Mouse (Mus musculus): ENCODE results near the gene Chst14. TPM values are rescaled to one million over a fixed set of nuclear protein-coding genes. Genes with fewer than 3 reads are reported as not detected.
A peak's percentile ranks its signal among the peaks of the same experiment; 100 is the strongest.

The Chst14 gene
- polyA plus RNA-seq, 1 experiment from 2014 or later: 8.7 TPM

- Histone ChIP-seq H3K4me3 (replicated peaks; ENCODE audit: low read length) (peak overlapping the region; percentile 90), H3K9me3 (ENCODE audit: control insufficient read depth, low read length) (no peaks in the 10 kb centered on the region), H3K27me3 (ENCODE audit: control insufficient read depth, insufficient read depth, low read length) (peaks cover 34% of the 10 kb centered on the region), H3K36me3 (replicated peaks; ENCODE audit: control insufficient read depth, insufficient read depth) (no peaks in the 10 kb centered on the region), H3K4me1 (replicated peaks; ENCODE audit: control insufficient read depth, insufficient read depth, low read length) (peaks cover 49% of the 10 kb centered on the region), H3K9ac (peak overlapping the region; percentile 86), H3K4me2 (replicated peaks) (peak overlapping the region; percentile 96), H3K27ac (peak overlapping the region; percentile 89)
- under 1% methylated on average over 86 of the region's 106 CpGs for WGBS
- ATAC-seq (ENCODE audit: low FRiP score) (peak; percentile 16; the same call in 1 of the 2 replicates), DNase-seq (ENCODE audit: low spot score) (no peak)
Measured at GRCm38 (mm10) chr2:118902051-118903025, 24.0 kb upstream of the Chst14 start.

DNA sequence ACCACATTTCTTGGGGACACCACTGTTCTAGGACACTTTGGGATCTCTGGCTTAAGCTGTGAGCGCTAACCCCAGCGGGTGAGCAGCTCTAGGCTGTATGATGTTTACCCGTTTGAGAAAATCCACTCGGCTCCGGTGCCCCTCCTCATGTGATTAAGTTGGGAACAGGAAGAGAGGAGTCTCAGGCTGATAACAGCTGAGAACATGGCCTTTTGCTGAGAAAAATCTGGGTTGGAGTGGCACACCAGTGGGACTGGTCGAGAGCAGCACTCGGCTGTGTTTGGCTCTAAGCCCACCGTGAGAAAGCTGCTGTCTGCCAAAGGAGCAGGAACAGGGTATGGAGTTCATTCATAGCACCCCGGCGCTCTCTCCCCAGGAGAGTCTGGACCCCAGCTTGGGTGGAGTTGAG lies 23.0 kb upstream of the Chst14 start:
- H3K27me3 ChIP-seq (ENCODE audit: control insufficient read depth, insufficient read depth, low read length): peaks cover 24% of the 10 kb centered on the region
- no peak for DNase-seq (ENCODE audit: low spot score)
- 10% methylated on average over 10 of the region's 10 CpGs for WGBS
- H3K4me1 ChIP-seq (replicated peaks; ENCODE audit: control insufficient read depth, insufficient read depth, low read length): peaks cover 41% of the 10 kb centered on the region
- H3K27ac ChIP-seq: no peak overlapping the region
- peak overlapping the region; percentile 96 for H3K4me2 ChIP-seq (replicated peaks)
- no peak for ATAC-seq (ENCODE audit: low FRiP score)
- H3K9ac ChIP-seq: peak overlapping the region; percentile 86
- no peaks in the 10 kb centered on the region for H3K9me3 ChIP-seq (ENCODE audit: control insufficient read depth, low read length)
- no peaks in the 10 kb centered on the region for H3K36me3 ChIP-seq (replicated peaks; ENCODE audit: control insufficient read depth, insufficient read depth)
- H3K4me3 ChIP-seq (replicated peaks; ENCODE audit: low read length): peak overlapping the region; percentile 90

DNA sequence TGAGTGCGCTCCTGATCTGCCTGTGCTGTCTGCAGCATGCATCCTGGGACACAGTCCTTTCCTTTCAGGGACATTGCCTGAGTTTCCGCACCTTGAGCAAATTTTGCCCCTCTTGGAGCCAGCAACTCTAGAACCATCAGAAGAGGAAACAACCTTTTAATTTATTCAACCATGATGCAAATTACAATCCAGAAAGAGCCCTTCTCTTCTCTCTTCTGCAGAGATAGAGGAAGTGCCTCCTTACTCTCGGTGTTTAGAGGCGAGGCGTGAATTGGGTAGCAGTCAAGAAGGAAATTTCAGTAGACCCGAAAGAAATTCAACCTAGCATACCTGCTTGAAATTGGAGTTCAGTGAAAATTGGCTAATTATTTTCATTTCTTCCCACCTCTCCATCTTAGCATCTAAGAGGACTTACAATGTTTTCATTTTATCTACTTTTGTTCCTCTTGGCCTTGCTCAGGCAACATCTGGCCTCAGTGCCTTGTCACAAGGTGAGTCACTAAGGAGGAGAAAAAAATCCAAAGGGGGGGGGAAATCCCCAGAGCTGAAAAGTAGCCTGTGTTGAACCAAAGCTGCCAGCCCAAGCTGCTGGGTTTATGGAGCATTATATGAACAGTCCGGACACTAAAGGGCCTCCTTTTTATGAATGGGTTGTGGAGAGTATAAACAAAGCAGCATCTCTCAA lies 20.7 kb upstream of the Chst14 start:
- 85% methylated on average over 7 of the region's 7 CpGs for WGBS
- no peak overlapping the region for H3K9ac ChIP-seq
- H3K4me2 ChIP-seq (replicated peaks): no peak overlapping the region
- H3K4me1 ChIP-seq (replicated peaks; ENCODE audit: control insufficient read depth, insufficient read depth, low read length): peaks cover 35% of the 10 kb centered on the region
- ATAC-seq (ENCODE audit: low FRiP score): no peak
- no peak overlapping the region for H3K4me3 ChIP-seq (replicated peaks; ENCODE audit: low read length)
- no peak overlapping the region for H3K27ac ChIP-seq
- H3K9me3 ChIP-seq (ENCODE audit: control insufficient read depth, low read length): no peaks in the 10 kb centered on the region
- peaks cover 2% of the 10 kb centered on the region; the same call in 1 of the 2 replicates for H3K27me3 ChIP-seq (ENCODE audit: control insufficient read depth, insufficient read depth, low read length)
- no peak for DNase-seq (ENCODE audit: low spot score)
- no peaks in the 10 kb centered on the region for H3K36me3 ChIP-seq (replicated peaks; ENCODE audit: control insufficient read depth, insufficient read depth)

- peaks cover 32% of the 10 kb centered on the region for H3K4me1 ChIP-seq (replicated peaks; ENCODE audit: control insufficient read depth, insufficient read depth, low read length)
- no peaks in the 10 kb centered on the region for H3K9me3 ChIP-seq (ENCODE audit: control insufficient read depth, low read length)
- H3K36me3 ChIP-seq (replicated peaks; ENCODE audit: control insufficient read depth, insufficient read depth): no peaks in the 10 kb centered on the region
- no peak overlapping the region for H3K27ac ChIP-seq
- no peak overlapping the region for H3K4me3 ChIP-seq (replicated peaks; ENCODE audit: low read length)
- H3K9ac ChIP-seq: no peak overlapping the region
- H3K27me3 ChIP-seq (ENCODE audit: control insufficient read depth, insufficient read depth, low read length): no peaks in the 10 kb centered on the region
- DNase-seq (ENCODE audit: low spot score) (no peak), ATAC-seq (ENCODE audit: low FRiP score) (no peak)
- H3K4me2 ChIP-seq (replicated peaks): no peak overlapping the region
- 76% methylated on average over 5 of the region's 5 CpGs for WGBS
Measured at GRCm38 (mm10) chr2:118906118-118906492, 20.2 kb upstream of the Chst14 start.

DNA sequence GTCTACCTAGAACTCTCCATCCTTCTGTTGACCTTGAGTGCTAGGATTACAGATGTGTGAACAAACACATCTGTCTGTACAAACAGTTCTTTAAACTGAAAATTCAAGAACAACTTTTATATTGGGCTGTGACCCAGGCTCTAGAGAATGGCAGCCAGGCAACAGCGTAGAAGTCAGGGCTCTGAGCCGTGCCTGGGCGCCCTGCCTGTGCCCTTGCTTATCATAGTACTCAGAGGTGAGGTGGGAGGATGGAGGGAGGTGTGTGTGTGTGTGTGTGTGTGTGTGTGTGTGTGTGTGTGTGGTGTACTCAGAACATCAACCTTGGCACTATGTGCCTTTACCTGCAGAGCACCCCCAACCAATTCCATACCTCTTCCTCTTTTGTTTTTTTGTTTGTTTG lies 18.5 kb upstream of the Chst14 start:
- H3K4me3 ChIP-seq (replicated peaks; ENCODE audit: low read length): no peak overlapping the region
- 92% methylated on average over 3 of the region's 3 CpGs for WGBS
- ATAC-seq (ENCODE audit: low FRiP score): no peak
- no peaks in the 10 kb centered on the region for H3K27me3 ChIP-seq (ENCODE audit: control insufficient read depth, insufficient read depth, low read length)
- no peaks in the 10 kb centered on the region for H3K9me3 ChIP-seq (ENCODE audit: control insufficient read depth, low read length)
- H3K4me1 ChIP-seq (replicated peaks; ENCODE audit: control insufficient read depth, insufficient read depth, low read length): peaks cover 36% of the 10 kb centered on the region
- H3K36me3 ChIP-seq (replicated peaks; ENCODE audit: control insufficient read depth, insufficient read depth): no peaks in the 10 kb centered on the region
- no peak for DNase-seq (ENCODE audit: low spot score)
- no peak overlapping the region for H3K9ac ChIP-seq
- H3K4me2 ChIP-seq (replicated peaks): no peak overlapping the region
- H3K27ac ChIP-seq: no peak overlapping the region

DNA sequence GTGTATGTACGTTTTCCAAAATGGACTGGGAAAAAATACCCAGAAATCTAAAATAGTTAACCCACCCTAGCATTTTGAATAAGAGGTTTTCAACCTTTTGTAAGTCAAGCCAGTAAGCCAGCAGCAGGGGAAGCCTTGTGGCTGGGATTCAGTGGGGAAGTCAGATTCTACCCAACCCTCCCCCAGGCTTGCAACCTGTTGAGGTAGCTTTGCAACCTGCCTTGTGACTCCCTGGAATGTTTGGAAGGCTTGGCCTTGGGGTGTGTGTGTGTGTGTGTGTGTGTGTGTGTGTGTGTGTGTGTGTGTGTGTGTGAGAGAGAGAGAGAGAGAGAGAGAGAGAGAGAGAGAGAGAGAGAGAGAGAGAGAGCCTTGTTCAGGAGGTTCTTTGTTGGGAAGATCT lies 17.1 kb upstream of the Chst14 start:
- Histone ChIP-seq H3K9me3 (ENCODE audit: control insufficient read depth, low read length) (no peaks in the 10 kb centered on the region), H3K27me3 (ENCODE audit: control insufficient read depth, insufficient read depth, low read length) (no peaks in the 10 kb centered on the region), H3K4me3 (replicated peaks; ENCODE audit: low read length) (no peak overlapping the region), H3K4me2 (replicated peaks) (no peak overlapping the region), H3K27ac (no peak overlapping the region), H3K36me3 (replicated peaks; ENCODE audit: control insufficient read depth, insufficient read depth) (no peaks in the 10 kb centered on the region), H3K4me1 (replicated peaks; ENCODE audit: control insufficient read depth, insufficient read depth, low read length) (peaks cover 36% of the 10 kb centered on the region), H3K9ac (no peak overlapping the region)
- 51% methylated on average over 1 of the region's 1 CpGs for WGBS
- no peak for DNase-seq (ENCODE audit: low spot score)
- no peak for ATAC-seq (ENCODE audit: low FRiP score)

- DNase-seq (ENCODE audit: low spot score) (no peak), ATAC-seq (ENCODE audit: low FRiP score) (no peak)
- no peaks in the 10 kb centered on the region for H3K36me3 ChIP-seq (replicated peaks; ENCODE audit: control insufficient read depth, insufficient read depth)
- no peak overlapping the region for H3K4me2 ChIP-seq (replicated peaks)
- H3K27ac ChIP-seq: no peak overlapping the region
- H3K4me1 ChIP-seq (replicated peaks; ENCODE audit: control insufficient read depth, insufficient read depth, low read length): peaks cover 27% of the 10 kb centered on the region
- no peaks in the 10 kb centered on the region for H3K27me3 ChIP-seq (ENCODE audit: control insufficient read depth, insufficient read depth, low read length)
- H3K9ac ChIP-seq: no peak overlapping the region
- H3K9me3 ChIP-seq (ENCODE audit: control insufficient read depth, low read length): no peaks in the 10 kb centered on the region
- 78% methylated on average over 7 of the region's 7 CpGs for WGBS
- H3K4me3 ChIP-seq (replicated peaks; ENCODE audit: low read length): no peak overlapping the region
Measured at GRCm38 (mm10) chr2:118910605-118911278, 15.6 kb upstream of the Chst14 start.

DNA sequence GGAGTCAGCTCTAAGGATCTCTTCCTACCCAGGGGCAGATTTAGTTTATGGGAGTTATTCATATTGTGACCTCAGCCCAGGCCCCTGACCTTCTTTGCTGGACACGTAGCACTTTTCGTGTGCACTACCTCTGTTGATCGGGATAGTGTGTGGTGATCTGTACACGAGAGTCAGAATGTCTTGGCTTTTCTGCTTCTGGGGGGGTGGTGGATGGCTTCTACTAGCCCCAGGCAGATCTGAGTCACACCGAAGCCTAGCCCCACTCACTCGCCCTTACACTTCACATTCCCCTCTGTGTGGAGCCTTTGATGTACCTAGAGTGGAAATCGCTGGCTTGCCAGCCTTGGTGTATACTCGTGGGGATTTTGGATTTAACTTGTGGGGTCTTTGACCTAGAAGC lies 13.6 kb upstream of the Chst14 start:
- ATAC-seq (ENCODE audit: low FRiP score): no peak
- no peak for DNase-seq (ENCODE audit: low spot score)
- Histone ChIP-seq H3K9ac (no peak overlapping the region), H3K36me3 (replicated peaks; ENCODE audit: control insufficient read depth, insufficient read depth) (0 out of 2 replicates have a peak, but pooled peaks cover 2% of the 10 kb centered on the region), H3K4me2 (replicated peaks) (no peak overlapping the region), H3K4me1 (replicated peaks; ENCODE audit: control insufficient read depth, insufficient read depth, low read length) (peaks cover 26% of the 10 kb centered on the region), H3K27me3 (ENCODE audit: control insufficient read depth, insufficient read depth, low read length) (no peaks in the 10 kb centered on the region), H3K27ac (no peak overlapping the region), H3K4me3 (replicated peaks; ENCODE audit: low read length) (no peak overlapping the region), H3K9me3 (ENCODE audit: control insufficient read depth, low read length) (no peaks in the 10 kb centered on the region)
- 79% methylated on average over 8 of the region's 8 CpGs for WGBS

All from hindbrain, embryonic 14.5 days (tissue).